Mouse (Mus musculus) hindbrain, embryonic 10.5 days (tissue): Measurements from ENCODE around the gene Gm49721. TPM values are rescaled to one million over a fixed set of nuclear protein-coding genes. Genes with fewer than 3 reads are reported as not detected.
"Not testable (repeated sequence)": the region's sequence is repeated elsewhere in the genome, so short reads cannot be mapped to it uniquely, and the experiment has no call there.

ENCODE experiments used
- DNase-seq: peaks from one replicate; pipeline ENCODE4 v3.0.0-alpha.2; 2017; ENCODE audit warnings: low spot score
- H3K27ac ChIP-seq: fragments of 300-500 bp; sonication (generic); 2 replicates; pipeline ENCODE4 v1.5.1; 2016; ENCODE audit warnings: mild to moderate bottlenecking, moderate library complexity
- H3K27me3 ChIP-seq: fragments of 300-500 bp; sonication (generic); 2 replicates; pipeline ENCODE4 v1.6.1; 2016; ENCODE audit warnings: mild to moderate bottlenecking; ENCODE audit not compliant: poor library complexity, insufficient read depth, severe bottlenecking
- H3K36me3 ChIP-seq: fragments of 300-500 bp; sonication (generic); 2 replicates; pipeline ENCODE4 v1.6.1; 2016; ENCODE audit warnings: mild to moderate bottlenecking, moderate library complexity
- H3K4me1 ChIP-seq: fragments of 300-500 bp; sonication (generic); replicated peaks from 2 replicates; pipeline ENCODE4 v1.6.1; 2016; ENCODE audit warnings: mild to moderate bottlenecking
- H3K4me3 ChIP-seq: fragments of 300-500 bp; sonication (generic); 2 replicates; pipeline ENCODE4 v1.5.1; 2016; ENCODE audit warnings: mild to moderate bottlenecking, moderate library complexity
- H3K9me3 ChIP-seq: fragments of 300-500 bp; sonication (generic); 2 replicates; pipeline ENCODE4 v1.6.1; 2016; ENCODE audit warnings: mild to moderate bottlenecking, moderate library complexity
- WGBS: fragments of 180-500 bp; shearing (Covaris S2); methylation state at CpG from one replicate; pipeline ENCODE4 v1.1.7; 2016; 5-methylcytosine and 5-hydroxymethylcytosine counted together
- polyA plus RNA-seq: library from polyadenylated mRNA; unstranded; fragments of >200 nt; fragmentation: Nextera tagmentation; extraction: Ambion mirVana; gene quantifications from 2 replicates; pipeline ENCODE4 v1.2.1, GENCODE M21; 2016

Gm49721 gene
- polyA plus RNA-seq, 1 experiment from 2014 or later, result 0.22 TPM

GRCm38 (mm10) chr17:6962936-6963335, 15.8 kb upstream of the Gm49721 start:
- H3K36me3 ChIP-seq, DNase-seq, H3K27ac ChIP-seq, H3K9me3 ChIP-seq, H3K27me3 ChIP-seq, H3K4me3 ChIP-seq, H3K4me1 ChIP-seq: not testable (repeated sequence)
- WGBS, result 82% methylated on average over 4 of the region's 4 CpGs

- not testable (repeated sequence) for H3K27ac ChIP-seq, H3K4me1 ChIP-seq, H3K27me3 ChIP-seq, H3K9me3 ChIP-seq, H3K36me3 ChIP-seq, H3K4me3 ChIP-seq
- WGBS, result 18% methylated on average over 6 of the region's 6 CpGs
- peak; percentile 13 for DNase-seq
These were observed 13.3 kb upstream of the Gm49721 start for GRCm38 (mm10) chr17:6965364-6965763.

GRCm38 (mm10) chr17:6967673-6968072, 11.0 kb upstream of the Gm49721 start:
- not testable (repeated sequence) for H3K9me3 ChIP-seq, DNase-seq, H3K4me3 ChIP-seq, H3K27me3 ChIP-seq, H3K36me3 ChIP-seq, H3K4me1 ChIP-seq, H3K27ac ChIP-seq
- 100% methylated on average over 1 of the region's 1 CpGs for WGBS

GRCm38 (mm10) chr17:6970334-6970733, 8.4 kb upstream of the Gm49721 start, which contains the start of gene Rnaset2b:
Rnaset2b (plus strand) TSS chr17:6970634.
- not testable (repeated sequence) for H3K36me3 ChIP-seq, H3K4me3 ChIP-seq, DNase-seq, H3K4me1 ChIP-seq, H3K27me3 ChIP-seq, H3K9me3 ChIP-seq, H3K27ac ChIP-seq
- WGBS, result 100% methylated on average over 1 of the region's 8 CpGs

GRCm38 (mm10) chr17:6971238-6971637, 7.5 kb upstream of the Gm49721 start:
- H3K27me3 ChIP-seq, H3K27ac ChIP-seq, H3K9me3 ChIP-seq, H3K36me3 ChIP-seq, DNase-seq, H3K4me3 ChIP-seq, H3K4me1 ChIP-seq: not testable (repeated sequence)
- WGBS, result 89% methylated on average over 8 of the region's 8 CpGs

GRCm38 (mm10) chr17:6972836-6973396, 5.8 kb upstream of the Gm49721 start:
- H3K36me3 ChIP-seq, H3K4me1 ChIP-seq, H3K27ac ChIP-seq, H3K4me3 ChIP-seq, DNase-seq, H3K27me3 ChIP-seq, H3K9me3 ChIP-seq: not testable (repeated sequence)
- WGBS, result 67% methylated on average over 4 of the region's 4 CpGs

GRCm38 (mm10) chr17:6974985-6975384, 3.7 kb upstream of the Gm49721 start:
- H3K4me3 ChIP-seq, H3K27me3 ChIP-seq, DNase-seq, H3K27ac ChIP-seq, H3K4me1 ChIP-seq, H3K36me3 ChIP-seq, H3K9me3 ChIP-seq: not testable (repeated sequence)
- WGBS, result 77% methylated on average over 3 of the region's 3 CpGs

GRCm38 (mm10) chr17:6979380-6979779, 676 bp downstream of the Gm49721 start:
- not testable (repeated sequence) for H3K9me3 ChIP-seq, DNase-seq, H3K27ac ChIP-seq, H3K4me1 ChIP-seq, H3K36me3 ChIP-seq, H3K27me3 ChIP-seq
- peak overlapping the region; percentile 57 for H3K4me3 ChIP-seq
- WGBS, result 30% methylated on average over 5 of the region's 5 CpGs

- not testable (repeated sequence) for DNase-seq, H3K27ac ChIP-seq, H3K4me3 ChIP-seq, H3K9me3 ChIP-seq, H3K4me1 ChIP-seq, H3K27me3 ChIP-seq, H3K36me3 ChIP-seq
- 92% methylated on average over 5 of the region's 8 CpGs for WGBS
These were observed 1.4 kb downstream of the Gm49721 start for GRCm38 (mm10) chr17:6980144-6980543.

- H3K4me1 ChIP-seq, H3K9me3 ChIP-seq, H3K36me3 ChIP-seq, H3K27ac ChIP-seq, H3K27me3 ChIP-seq, DNase-seq, H3K4me3 ChIP-seq: not testable (repeated sequence)
- 92% methylated on average over 1 of the region's 1 CpGs for WGBS
These were observed 7.4 kb downstream of the Gm49721 start for GRCm38 (mm10) chr17:6986118-6986517.

GRCm38 (mm10) chr17:6995504-6995903, 16.8 kb downstream of the Gm49721 start:
- not testable (repeated sequence) for H3K9me3 ChIP-seq, H3K36me3 ChIP-seq, DNase-seq, H3K4me1 ChIP-seq, H3K4me3 ChIP-seq, H3K27ac ChIP-seq, H3K27me3 ChIP-seq
- WGBS, result no CpG with 5 or more reads among the region's 6 CpGs

GRCm38 (mm10) chr17:6996826-6997225, 18.1 kb downstream of the Gm49721 start:
- H3K4me1 ChIP-seq, H3K9me3 ChIP-seq, DNase-seq, H3K27ac ChIP-seq, H3K4me3 ChIP-seq, H3K27me3 ChIP-seq, H3K36me3 ChIP-seq: not testable (repeated sequence)
- WGBS, result 84% methylated on average over 8 of the region's 8 CpGs

- not testable (repeated sequence) for H3K27me3 ChIP-seq, DNase-seq, H3K9me3 ChIP-seq, H3K4me3 ChIP-seq, H3K27ac ChIP-seq, H3K4me1 ChIP-seq, H3K36me3 ChIP-seq
- 60% methylated on average over 2 of the region's 7 CpGs for WGBS
These were observed 19.2 kb downstream of the Gm49721 start for GRCm38 (mm10) chr17:6997778-6998490.
